Mouse (Mus musculus) kidney, adult 2 months (tissue): ENCODE data around the gene Clec2d.

Experiments
- CTCF ChIP-seq: fragments of 200-500 bp; conservative IDR thresholded peaks from 2 replicates; pipeline ENCODE4 v1.5.1; 2011; ENCODE audit warnings: low read depth, mild to moderate bottlenecking, control low read depth, low read length, moderate library complexity, mixed read lengths; ENCODE audit not compliant: insufficient read depth, insufficient read length
- POLR2A ChIP-seq: fragments of 200-500 bp; IDR thresholded peaks from one replicate; pipeline ENCODE4 v1.6.1; 2011; ENCODE audit warnings: low read depth, low read length, control low read depth

GRCm38 (mm10) chr6:129181683-129182082 is 1.3 kb downstream of the Clec2d start:
- TF ChIP-seq CTCF (no peak; the same call in 1 of the 2 replicates), POLR2A (no peak)
